Mouse (Mus musculus) activated CD4-positive, CD25-positive, alpha-beta regulatory T cell, adult 4 months (primary cell): ENCODE results near the gene Cd27. TPM values are rescaled to one million over a fixed set of nuclear protein-coding genes. Genes with fewer than 3 reads are reported as not detected.

Experiments used
- ATAC-seq: one replicate; pipeline ENCODE4 v1.8.0; 2017
- polyA plus RNA-seq, 2 experiments: library from polyadenylated mRNA; unstranded; fragments of 100-300 nt; shearing (Covaris generic); gene quantifications; one replicate each; pipeline ENCODE4 v1.2.1; 2017

Cd27 gene
- polyA plus RNA-seq, 2 experiments from 2014 or later, result 427 to 432 TPM

DNA sequence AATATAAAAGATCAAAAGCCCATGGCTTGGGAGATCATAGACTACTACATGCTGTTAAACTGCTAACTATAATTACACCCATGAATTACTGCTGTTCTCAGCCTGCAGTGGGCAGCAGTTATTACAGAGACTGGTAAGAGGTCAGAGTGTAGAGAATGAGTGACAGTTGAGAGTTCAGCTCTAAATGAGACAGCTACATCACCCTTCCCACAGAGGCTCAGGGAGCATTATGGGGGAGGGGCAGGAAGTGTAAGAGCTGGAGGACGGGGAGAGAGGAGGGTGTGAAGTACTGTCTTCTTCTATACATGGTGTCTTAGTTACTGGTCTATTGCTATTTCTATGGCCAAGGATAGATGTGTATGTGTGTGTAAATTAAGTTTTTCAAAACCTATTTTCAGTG, 7.7 kb upstream of the Cd27 start:
- no peak for ATAC-seq

DNA sequence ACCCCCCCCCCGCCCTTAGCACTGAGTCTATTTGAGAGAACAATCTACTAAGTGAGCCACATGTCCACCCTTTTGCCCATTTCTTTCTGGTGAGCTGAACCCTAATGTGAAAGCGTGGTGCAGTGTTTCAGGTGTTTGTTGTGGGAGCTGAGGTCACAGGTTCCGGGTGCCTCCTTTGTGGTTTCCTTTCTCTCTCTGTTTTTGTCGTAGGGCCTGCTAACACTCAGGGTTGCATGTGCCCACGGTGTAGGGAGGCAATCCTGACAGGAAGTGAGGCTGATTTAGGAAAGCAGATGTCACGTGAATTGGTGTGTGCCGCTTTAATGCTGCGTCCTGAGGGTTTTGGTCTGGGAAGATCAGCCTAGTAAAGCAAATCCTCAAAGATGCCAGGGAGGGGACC, 4.8 kb upstream of the Cd27 start:
- ATAC-seq, result peak; percentile 79

DNA sequence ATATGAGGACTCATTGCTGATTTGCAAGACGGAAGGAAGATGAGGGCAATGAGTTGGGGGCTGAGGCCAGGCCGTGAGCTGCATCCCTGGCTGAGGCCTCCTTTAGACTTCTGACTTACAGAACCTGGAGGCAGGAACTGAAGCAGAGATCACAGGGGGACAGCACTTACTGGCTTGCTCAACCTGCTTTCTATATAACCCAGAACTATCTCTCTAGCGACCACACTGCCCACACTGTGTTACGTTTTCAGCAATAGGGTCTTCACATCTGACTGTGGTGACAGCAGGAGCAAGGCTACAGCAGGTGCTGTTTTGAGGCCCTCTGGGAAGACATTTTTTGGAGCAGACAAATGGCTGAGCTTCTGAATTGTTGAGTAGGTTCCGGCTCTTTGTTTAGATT, 3.8 kb upstream of the Cd27 start:
- ATAC-seq, result no peak

DNA sequence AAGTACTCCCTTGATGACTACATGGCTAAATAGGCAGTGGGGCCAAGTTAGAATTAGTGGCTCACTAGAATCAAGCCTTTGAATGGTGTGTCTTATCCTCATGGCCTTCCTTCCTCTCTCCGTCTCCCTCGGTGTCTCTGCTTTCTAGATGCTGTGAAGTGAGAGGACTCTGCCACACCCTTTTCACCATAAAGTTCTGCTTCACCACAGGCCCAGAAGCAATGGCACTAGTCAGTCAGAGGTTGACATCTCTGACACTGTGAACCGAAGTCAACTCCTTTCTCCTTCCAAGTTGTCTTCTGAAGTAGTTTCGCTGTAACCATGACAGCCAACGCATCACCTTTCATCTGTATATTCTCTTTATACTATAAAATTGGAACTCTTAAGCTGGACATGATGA, 2.7 kb upstream of the Cd27 start:
- no peak for ATAC-seq

DNA sequence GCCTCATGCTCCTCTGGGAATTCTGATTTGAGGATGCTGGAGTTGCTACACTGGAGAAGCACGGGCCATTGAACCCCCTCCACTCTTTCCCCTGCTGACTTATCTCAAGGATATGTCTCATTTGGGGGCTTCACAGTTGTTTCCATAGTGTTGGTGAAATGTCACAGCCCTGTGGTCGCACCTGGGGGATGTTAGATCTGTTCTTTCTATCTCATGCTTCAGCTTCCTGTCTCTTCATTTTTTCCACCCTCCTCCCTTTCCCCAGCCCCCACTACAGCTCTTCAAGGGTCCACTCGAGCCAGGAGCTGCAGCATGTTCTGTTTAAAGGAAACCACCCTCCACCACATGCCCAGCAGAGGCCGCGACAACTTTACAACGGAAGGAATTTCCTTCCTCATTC, 1.6 kb upstream of the Cd27 start:
- ATAC-seq, result peak; percentile 22

DNA sequence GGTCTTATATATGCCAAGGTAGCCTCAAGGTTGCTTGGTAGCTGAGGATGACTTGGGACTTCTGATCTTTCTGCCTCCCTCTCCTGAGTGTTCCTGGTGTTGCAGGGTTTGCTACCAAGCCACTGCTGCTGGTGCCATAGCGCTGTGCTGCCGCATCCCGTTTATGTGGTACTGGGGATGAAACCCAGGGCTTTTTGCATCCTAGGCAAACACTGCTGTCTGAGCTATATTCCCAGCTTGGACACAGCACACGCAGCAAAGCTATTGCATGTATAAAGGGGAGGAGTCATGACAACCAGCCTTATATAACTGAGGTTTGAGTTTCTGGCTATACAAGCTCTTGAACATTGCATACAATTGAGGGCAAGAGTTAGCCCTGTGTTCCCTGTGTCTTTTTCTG, 611 bp upstream of the Cd27 start:
- ATAC-seq, result peak; percentile 15

DNA sequence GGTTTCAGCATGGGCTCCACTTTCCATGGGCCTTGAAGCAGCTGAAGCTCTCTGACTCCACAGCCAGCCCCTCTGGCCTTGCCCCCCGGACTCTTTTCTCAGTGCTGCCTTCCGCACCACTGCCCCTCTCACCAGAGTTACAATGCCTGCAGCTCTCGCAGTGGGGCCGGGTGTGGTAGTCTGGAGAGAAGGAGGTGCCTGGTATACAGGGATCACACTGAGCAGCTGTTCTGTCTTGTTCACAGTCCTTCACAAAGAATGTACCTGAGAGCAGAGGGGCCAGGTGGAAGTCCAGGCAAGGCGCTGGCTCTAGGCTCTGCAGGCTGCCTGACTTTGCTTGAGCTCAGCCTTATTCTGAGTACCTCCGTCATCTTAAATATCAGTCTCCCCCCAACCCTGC, 469 bp downstream of the Cd27 start:
- ATAC-seq, result no peak

DNA sequence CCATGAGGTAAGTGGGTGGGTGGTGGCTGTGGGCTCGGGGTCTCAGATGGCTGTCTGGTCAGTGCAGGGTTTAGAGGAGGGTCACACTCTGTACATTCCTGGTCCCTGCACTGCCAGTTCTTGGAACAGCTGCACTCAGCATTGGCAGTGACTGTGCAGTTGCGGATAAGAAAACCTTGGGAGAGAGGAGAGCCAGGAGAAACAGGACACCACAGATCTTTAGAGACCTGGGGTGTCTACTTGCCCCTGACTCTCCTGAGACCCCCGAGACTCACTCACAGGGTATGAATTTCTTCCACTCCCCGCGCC, 2.3 kb downstream of the Cd27 start:
- no peak for ATAC-seq

DNA sequence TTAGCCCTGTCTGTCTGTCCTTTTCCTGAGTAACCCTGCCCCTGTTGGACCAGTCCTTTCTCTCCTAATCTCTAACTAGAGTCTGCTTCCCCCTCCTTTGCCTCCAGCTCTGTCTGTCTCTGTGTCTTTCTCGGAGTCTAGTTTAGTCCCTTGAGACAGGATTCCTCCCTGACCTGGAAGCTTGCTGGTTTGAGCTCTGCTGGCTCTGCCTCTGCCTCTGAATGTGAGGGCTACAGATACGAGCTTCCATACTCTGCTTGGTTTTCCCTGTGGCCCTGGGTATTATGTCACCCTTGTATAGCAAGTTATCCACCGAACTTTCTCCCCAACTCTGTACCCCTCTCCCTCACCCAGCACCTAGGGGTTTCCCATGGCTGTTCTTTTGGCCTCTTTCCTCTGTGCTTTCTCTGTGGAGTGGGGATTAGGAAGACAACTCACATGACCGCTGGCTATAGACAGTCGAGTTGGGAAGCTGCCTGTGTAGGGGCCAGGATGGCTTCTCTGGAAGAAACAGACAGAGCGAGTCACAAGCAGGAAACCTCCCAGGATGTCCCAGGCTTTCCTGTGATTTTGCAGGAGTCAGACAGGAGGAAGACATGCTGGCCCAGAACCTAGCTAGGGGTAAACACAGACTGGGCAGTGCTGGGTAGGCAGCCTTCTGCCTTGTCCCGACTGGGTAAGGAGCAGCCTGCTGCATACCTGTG, 2.8 kb downstream of the Cd27 start:
- no peak for ATAC-seq

DNA sequence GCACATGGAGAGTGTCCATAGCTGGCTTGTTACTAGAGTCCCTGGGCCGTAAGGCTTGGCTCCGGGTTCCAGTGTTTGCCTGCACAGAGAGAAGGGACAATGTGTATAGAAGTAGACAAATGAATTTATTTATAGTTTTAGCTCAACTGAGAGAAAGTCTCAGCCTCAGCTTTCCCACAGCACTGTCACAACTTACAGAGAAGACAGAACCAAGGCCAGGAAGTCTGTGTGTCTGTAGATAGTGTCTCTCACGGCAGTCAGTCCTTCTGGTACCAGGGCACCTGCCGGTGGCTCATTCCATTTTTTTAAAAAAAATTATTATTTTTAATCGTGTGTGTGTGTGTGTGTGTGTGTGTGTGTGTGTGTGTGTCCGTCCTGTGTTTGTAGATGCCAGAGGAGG, 4.3 kb downstream of the Cd27 start:
- ATAC-seq, result no peak

DNA sequence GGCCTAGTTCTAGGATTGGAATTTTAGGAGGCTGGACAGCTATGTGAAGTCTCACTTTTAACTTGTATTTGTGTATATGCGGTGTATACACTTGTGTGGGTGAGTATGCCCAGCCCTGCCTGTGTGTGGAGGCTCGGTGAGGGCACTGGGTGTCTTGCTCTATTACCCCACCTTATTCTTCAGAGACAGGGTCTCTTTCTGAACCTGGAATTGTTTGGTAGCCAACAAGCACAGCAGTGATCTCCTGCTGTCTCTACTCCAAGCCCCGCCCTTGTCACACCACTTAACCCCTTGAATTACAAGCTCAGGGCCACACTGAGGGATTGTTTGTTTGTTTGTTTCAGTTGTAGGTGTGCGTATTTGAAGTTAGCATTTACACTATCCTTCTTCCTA, 4.8 kb downstream of the Cd27 start:
- ATAC-seq, result no peak

DNA sequence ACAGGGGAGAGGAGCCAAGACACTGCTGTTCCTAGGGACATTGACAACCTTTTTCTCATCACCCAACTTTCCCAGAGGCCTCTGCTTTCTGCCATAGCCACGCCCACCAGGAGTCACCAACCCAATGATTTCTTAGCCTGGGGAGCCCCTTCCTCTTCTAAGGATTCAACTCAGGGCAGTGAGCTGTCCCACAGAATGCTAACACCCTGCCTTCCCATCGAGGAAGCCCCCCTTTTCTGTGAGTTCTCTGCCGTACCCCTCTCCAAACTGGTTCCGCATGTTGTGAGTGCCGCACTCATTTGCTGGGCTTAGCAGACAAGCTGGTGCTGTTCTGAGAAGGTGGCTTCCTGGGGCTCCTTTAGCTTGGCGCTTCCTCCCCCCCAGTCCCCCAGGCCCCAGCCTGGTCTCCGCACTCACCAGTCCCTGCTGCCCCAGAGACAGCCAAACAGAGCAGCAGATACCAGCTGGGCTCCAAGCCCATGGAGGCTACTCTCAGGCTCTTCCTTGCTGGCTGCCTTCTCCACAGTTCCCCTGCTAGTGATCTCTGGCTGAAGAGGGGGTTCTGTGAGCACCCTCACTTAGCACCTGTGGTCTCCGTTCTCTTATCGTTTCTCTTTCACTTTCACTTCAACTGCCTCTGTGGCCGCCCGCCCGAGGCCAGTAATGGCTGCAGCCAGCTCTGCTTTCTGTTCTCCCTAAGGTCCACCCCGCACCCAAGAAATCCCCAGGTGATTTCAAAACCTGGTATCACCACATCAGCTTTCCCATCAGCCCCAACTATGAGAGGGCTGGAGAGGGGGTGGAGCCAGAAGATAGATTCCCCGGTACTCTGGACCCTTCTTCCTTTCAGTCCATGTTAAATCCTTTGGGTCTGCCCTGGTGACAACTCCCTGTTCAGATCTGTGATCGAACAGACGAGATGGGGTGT, 5.4 kb downstream of the Cd27 start, which contains the start of gene Tapbpl:
Gene Tapbpl (minus strand): TSS at position 744 of the 928 bp plus-strand sequence.
- ATAC-seq, result peak; percentile 79

DNA sequence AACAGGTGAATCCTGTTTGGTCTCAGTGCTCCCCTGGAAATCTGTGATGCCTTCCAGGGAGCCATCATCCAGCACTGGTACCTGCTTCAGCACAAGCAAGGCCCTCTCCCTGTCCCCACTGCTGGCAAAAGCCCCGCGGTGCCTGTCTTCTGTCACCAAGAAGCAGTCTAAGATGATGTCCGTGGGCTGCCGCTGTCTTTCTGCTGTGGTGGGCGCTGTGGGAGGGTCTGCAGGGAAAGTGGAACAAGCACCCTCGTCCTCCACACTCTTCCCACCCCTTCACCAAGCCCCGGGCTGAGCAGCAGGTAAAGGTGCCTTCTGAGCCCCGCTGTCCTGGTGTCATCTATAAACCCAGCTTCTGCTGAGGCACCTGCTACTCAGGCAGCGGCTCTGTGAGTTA, 6.2 kb downstream of the Cd27 start:
- ATAC-seq, result no peak

DNA sequence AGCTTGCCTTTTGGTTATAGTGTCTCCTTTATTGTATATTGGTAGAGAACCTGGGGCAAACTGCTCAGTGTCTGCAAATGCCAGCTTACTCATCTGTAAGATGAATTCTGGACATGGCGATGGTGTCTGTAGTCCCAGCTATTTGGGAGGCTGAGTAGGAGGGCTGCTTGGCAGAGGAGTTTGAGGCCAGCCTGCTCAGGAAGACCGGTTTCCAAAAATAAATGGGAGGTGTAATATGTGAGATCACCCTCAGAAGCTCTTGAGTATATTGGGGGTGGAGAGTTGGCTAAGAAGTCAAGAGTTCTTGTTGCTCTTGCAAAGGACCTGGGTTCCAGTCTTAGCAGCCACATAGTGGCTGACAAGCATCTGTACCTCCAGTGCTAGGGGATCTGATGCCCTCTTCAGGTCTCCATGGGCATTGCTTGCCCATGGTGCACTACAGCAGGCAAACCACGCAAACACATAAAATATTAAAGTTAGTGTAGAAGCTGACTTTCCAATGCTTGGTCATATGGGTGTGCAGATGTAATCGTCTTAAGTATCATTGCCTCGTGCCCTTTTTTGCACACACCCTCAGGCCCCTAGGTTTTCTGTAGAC, 11.2 kb downstream of the Cd27 start:
- ATAC-seq, result no peak

DNA sequence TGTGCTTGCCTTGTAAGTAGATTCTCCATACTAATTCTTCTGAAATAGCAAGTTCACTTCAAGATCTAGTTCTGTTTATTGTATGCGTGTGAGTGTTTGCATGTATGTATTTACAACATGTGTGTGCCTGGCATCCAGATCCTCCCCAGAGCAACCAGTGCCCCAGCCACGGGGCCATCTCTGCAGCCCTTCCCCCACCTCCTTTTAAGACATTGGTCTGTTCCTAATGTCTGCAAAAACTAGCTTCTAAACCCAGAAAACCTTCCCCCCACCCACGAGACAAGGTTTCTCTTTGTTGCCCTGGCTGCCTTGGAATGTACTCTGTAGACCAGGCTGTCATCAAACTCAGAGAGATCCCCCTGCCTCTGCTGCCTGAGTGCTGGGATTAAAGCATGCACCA, 14.2 kb downstream of the Cd27 start:
- no peak for ATAC-seq

DNA sequence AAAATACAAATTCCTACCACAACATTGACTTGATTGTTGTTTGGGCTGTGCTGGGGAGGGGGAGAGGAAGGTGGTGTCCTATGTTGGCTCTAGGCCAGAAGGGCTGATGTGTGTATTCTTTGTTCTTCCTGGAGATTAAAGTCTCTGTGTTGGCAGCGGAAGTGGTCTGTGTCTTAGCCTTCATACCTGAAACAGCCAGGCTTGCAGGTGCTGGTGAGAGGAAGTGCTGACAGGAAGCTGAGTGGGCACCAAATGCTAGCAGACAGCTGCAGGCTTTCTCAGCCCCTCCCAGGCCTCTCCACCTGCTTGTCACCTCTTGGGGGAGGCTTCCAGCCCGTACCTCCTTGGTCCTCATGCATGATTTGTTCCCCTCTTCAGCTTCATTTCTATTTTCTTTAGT, 14.7 kb downstream of the Cd27 start:
- peak; percentile 93 for ATAC-seq

DNA sequence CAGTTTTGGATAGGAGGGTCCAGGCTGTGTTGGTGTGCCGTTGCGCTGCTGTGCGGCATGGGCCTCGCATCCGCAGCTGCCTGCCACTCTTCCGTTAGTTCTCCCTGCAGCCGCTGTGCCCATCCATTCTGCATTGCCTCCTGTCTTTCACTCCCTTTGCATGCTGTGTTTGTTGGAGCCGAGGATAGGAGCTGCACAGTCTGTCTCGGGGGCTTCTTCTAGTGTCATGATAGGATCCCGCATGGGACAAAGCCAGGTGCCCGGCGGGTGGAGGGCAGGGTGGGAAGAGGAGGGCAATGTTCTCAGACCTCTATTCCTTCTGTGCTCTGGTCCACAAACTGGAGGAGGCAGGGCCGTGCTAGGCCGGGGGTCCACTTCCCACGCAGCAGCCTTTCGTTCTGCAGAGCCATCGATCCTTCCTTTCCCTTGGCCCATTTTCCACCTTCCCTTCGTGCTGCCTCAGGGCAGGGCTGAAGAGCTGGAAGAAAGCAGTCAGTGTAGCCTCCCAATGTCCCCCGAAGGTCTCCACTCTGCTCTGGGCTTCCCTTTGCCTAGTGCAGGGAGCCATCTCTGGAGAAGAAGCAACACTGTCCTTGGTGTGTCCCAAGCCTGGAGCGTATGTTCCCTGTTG, 15.6 kb downstream of the Cd27 start:
- ATAC-seq, result no peak

DNA sequence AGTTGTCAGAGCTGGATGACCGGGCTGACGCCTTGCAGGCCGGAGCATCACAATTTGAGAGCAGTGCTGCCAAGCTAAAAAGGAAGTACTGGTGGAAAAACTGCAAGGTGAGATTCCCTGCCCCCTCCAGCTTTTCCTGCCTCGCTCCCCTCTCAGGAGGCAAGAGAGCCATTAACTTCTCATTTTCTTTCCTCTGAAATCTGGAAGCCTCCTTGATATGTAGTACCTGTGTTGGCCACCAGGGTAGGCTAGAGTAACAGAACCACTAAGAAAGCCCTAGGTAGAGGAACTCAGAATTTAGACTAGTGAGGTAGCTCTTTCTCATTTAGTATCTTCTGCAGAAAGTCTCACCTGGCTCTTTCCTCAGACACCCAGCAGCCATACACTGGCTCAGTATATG, 17.8 kb downstream of the Cd27 start:
- no peak for ATAC-seq

DNA sequence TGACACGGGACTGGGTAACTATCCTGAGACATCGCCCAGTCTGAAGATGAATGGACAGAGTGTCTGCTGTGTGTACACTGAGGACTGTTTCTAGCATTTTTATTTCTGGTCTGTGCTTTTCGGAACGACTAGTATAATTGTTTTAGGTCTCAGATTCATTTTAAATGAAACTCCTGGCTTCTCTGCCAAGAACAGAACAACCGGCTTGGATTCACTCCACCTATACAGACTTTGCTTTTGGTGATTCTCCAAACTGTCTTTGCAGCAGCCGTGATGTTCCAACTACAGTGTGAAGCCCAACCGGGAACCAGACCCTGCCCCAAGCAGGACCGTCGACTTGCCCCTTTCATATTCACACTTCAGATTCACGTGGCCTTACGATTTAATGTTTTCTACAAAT, 18.9 kb downstream of the Cd27 start:
- no peak for ATAC-seq

DNA sequence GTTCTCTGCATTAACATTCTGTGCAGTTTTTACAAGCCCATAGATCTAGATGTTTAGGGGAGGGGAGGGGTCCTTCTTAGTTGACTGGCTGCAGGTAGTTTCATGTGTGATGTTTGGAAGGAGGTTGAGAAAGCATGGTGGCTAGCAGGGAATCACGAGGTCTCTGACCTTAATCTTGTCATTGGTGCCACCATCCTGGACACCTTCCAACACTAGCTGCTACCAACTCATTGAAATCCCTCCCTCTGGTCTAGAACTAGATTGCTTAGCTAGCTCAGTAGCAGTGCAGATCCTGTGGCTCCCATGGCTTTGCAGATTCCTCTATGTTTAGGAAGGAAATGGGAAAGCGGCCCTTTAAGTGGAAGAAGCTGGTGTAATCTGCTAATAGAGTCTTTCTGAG, 19.9 kb downstream of the Cd27 start:
- no peak for ATAC-seq

DNA sequence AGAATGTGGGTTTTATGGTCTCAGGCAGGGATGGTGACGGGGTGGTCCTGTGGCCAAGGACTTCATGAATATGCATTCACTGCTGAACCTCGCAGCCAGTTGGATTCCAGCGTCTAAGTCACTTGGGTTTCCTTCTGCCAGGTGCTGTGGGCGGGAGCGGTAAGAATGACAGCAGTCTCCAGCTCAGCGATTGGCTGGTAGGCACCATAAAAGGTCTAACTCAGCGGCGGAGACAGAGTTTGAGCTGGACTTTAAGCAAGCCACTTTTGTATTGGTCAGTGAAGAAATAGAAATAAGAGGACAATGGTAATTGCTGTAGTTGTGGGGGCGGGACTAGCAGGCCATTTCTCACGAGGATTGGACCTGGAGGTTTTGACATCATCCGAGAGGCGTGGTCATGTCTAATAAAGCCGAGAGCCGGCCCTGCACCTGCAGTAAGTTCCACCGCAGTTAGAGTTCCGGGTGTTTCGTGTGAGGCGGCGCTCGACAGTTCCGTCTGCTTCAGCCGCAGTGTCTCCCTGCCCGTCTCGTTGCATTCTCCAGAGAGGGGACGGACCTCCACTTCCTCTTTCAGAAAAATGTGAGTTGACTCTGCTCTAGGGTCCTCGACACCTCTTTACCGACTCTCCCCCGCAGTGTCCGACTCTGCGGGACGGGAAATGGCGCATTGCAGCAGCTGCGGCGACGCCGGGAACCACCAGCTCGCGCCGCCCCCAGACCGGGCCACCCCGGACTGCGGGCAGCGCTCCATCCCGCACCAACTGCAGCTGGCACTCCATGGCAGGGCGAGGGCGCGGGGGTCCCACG, 21.5 kb downstream of the Cd27 start, which contains the start of gene Vamp1:
Gene Vamp1 (plus strand): TSS at position 404 of the 807 bp plus-strand sequence.
- peak; percentile 90 for ATAC-seq

DNA sequence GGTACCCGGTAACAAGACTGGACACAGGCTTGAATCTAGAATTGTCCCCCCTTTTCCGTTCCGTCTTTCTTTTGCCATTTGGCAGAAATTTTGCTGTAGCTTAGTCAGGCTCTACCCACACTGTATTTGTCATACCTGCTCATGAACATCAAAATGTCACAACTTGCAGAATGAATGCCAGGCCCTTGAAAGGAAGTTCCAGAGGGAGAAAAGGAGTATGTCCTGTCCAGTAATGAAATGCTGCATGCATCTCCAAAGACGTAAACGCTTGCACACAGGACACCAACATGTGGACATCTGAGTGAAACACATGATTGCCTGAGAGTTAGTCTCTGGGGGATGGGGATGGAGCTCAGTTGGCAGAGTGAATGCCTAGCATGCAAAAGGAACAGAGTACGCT, 23.1 kb downstream of the Cd27 start:
- ATAC-seq, result no peak
